Mouse (Mus musculus): ENCODE data around the gene Gm5591.
"Not testable (repeated sequence)": the region's sequence is repeated elsewhere in the genome, so short reads cannot be mapped to it uniquely, and the experiment has no call there.

Gm5591 gene

DNA sequence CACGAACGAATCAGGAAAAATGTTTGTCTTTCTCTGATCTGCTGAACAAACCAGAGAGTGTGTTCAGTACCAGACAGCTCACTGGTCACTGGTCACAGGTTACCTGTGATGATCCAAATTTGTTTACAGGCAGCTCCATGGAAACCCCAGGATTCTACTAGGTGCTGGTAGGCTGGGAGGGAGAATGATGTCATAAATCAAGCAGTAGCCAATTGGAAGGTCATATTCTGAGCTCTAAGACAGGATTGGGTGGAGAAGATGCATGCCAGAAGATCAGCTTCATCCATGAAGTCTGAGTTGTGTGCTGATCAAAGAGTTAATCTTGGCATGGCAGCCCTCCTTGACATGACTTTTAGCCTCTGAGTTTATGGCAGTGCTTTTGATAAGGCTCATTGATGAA is at the start of gene Gm5591:
Gm5591 (minus strand) TSS at position 101 of the 400 bp plus-strand sequence.
- DNase-seq (ENCODE audit: low spot score in 2 of 2), result not testable (repeated sequence)

- DNase-seq (ENCODE audit: low spot score in 2 of 2), result peak in 1 of 2 experiments; percentile 57
Measured at GRCm38 (mm10) chr7:38488468-38488867, 39.5 kb downstream of the Gm5591 start.

All from spleen, postnatal 4 days (tissue).